Mouse (Mus musculus) liver, adult (tissue): Measurements from ENCODE around the gene Krtap31-2.

Experiments used
- GATA4 ChIP-seq: IDR thresholded peaks from 2 replicates; pipeline ENCODE4 v1.6.1; 2014; ENCODE audit warnings: mild to moderate bottlenecking, low read length; ENCODE audit not compliant: insufficient replicate concordance

Gene Krtap31-2

DNA sequence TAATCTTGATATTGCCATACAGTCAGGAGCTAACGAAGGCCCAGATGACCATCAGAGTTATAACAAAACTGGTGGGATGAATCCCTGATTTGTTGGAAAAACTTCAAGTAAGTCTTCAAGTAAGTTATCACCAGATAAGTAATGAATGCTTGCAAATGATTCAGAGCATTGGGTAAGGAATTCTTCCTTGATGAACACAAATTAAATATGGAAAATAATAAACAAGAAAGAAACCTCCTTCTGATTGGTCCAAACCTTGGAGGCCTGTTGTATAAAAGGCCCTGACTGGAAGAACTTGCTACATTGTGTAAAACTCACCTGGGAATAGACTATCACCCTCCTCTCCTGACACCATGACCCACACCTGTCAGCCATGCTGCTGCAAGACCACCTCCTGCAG is at the start of gene Krtap31-2:
Gene Krtap31-2 (plus strand): TSS at position 301 of the 400 bp plus-strand sequence.
- TF ChIP-seq GATA4 = no peak

GRCm38 (mm10) chr11:99907620-99908019 is 28.5 kb upstream of the Krtap31-2 start, which contains the start of gene Krtap31-1:
Gene Krtap31-1 (plus strand): TSS chr11:99907920.
- no peak for TF ChIP-seq GATA4

DNA sequence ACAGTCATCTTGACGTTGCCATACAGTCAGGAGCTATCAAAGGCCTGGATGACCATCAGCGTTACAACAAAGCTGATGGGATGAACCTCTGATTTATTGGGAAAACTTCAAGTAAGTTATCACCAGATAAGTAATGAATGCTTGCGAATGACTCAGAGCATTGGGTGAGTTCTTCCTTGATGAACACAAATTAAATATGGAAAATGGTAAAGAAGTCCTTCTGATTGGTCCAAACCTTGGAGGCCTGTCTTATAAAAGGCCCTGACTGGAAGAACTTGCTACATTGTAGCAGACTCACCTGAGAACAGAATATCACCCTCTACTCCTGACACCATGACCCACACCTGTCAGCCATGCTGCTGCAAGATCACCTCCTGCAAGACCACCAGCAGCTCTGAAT is 21.6 kb upstream of the Krtap31-2 start, which contains the start of gene Gm11565:
Gene Gm11565 (plus strand): TSS at position 301 of the 400 bp plus-strand sequence.
- TF ChIP-seq GATA4 = no peak

DNA sequence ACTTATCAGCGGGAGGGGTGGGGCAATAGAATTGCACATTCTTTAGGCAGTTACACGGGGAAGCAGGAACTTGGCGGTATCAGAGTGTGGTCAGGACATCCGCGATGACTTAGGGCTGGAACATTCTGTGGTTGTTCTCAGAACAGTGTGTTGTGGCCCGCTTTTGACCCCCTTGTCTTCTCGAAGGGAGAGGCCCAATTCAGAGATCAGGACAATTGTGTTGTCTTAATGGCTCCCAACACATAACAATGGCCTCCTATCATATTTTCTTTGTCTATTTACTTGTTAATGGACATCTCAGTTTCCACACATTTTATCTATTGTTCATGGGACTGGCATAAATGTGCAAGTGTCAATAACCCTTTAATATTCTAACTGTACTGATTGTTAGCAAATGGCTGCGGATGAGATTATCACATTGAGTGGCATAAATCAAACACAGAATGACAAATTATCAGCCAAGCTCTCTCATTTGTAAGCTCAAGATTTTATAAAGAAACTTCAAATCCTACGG is 1.7 kb downstream of the Krtap31-2 start:
- TF ChIP-seq GATA4 = no peak

DNA sequence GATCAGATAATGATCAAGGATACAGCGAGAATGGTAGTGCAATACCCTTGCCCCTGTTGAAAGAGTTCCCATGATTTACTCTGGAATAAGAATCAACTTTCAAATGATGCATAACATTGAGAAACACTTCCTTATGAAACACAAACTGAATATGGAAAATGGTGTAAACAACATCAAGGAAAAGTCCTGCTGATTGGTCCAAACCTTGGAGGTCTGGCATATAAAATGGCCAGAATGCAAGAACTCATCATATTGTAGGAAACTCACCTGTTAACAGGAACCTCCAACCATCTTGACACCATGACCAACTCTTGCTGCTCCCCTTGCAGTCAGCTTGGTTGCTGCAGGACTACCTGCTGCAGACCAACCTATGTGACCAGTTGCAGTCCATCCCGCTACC is 12.1 kb downstream of the Krtap31-2 start, which contains the start of gene Krtap9-5:
Gene Krtap9-5 (plus strand): TSS at position 301 of the 400 bp plus-strand sequence.
- TF ChIP-seq GATA4 = no peak

DNA sequence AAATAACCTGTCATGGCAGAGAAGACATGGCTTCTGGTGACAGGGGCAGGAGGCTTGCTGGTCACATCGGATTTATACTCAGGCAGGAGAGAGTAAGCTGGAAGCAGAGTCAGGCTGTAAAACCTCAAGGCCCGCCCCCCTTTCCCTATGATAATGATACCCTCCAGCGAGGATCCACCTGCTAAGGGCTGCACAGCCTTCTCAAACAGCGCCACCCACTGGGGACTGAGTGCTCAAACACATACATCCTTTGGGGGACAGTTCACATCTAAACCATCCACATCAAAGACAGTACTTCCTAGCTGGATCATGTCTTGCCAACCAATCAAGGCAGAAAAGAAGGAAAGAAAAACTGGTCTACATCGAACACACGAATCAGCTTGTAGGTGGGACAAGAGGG is 28.1 kb downstream of the Krtap31-2 start:
- TF ChIP-seq GATA4 = no peak

GRCm38 (mm10) chr11:99965961-99966360 is 29.9 kb downstream of the Krtap31-2 start:
- no peak for TF ChIP-seq GATA4

GRCm38 (mm10) chr11:99978953-99979352 is 42.9 kb downstream of the Krtap31-2 start, which contains the start of gene Krtap29-1:
Gene Krtap29-1 (minus strand): TSS chr11:99979053.
- no peak for TF ChIP-seq GATA4

DNA sequence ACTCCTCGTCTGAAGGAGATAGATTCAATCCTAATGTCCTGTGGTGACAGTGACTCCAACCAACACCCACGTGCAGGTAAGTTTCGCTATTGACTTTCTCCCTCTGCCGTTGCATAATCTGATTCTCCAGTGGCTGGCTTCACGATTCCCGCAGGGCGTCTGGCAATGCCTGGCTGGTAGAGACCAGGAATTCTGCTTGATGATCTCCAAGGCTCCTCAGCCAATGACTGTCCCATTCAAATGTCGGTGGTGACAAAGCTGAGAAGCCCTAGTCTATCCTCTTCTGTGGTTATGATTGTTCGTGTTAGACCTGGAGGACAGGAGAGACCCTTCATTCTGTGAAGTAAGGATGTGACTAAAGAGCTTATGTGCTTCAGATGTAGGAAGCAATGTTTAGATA is 46.6 kb downstream of the Krtap31-2 start:
- TF ChIP-seq GATA4 = no peak

DNA sequence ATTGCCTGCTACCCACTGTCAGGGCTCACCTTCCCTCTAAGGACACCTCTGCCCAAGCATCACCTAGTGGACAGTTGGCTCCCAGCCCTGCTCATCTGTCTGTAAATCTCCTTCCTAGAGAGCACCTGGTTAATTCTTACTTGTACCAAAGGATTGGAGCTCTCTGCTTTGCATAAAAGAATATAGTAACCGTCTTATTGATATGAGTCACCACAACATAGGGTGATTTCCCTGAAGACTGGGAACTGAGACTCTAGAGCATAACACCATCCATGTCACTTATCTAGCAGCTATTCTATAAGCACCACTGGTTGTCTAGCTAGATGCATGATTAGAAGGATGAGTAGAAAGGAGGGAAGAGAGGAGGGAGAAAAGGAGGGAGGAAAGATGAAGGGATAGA is 47.4 kb downstream of the Krtap31-2 start:
- TF ChIP-seq GATA4 = no peak

DNA sequence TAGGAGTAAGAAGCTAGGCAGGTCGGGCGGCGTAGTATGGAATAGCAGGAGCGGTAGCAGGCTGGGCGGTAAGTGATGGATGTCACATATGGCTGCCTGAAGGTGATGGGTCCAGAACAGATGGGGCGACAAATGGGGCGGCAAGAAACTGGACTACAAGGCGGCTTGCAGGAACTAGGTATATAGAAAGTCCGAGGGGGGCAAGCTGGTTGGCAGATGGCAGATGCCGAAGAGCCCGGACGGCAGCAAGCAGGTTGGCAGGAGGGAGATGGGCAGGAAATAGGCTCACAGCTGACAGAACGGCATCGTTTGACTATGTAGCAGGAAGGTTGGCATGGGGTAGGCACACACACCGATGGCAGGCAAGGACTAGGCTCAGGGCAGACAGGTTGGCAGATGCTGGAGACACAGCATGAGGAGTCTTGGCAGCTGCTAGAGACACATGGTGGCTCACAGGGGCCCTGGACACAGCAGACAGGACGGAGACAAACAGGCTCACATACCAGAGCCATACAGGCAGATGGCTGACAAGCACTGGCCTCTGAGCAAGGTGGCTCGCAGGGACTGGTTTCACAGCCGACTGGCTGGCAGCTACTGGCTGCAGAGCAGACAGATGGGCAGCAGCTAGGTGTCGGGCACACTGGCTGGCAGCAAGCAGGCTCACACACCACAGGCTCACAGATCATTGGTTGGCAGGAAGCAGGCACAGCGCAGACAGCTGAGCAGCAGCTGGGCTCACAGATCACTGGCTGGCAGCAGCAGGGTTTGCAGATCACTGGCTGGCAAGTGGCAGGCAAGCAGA is 49.4 kb downstream of the Krtap31-2 start:
- TF ChIP-seq GATA4 = no peak

GRCm38 (mm10) chr11:99986180-99986647 is 50.1 kb downstream of the Krtap31-2 start, which contains the start of gene Krtap16-1:
Gene Krtap16-1 (minus strand): TSS chr11:99986597.
- TF ChIP-seq GATA4 = no peak
